Mouse (Mus musculus) monocyte, adult 5-6 weeks (primary cell): Measurements from ENCODE around the gene Serp2. TPM values are rescaled to one million over a fixed set of nuclear protein-coding genes. Genes with fewer than 3 reads are reported as not detected.

Experiments used
- ATAC-seq: fragments of 153-309, 156-312 bp; replicated peaks from 2 replicates; pipeline ENCODE4 v1.8.0; 2017; ENCODE audit warnings: mild to moderate bottlenecking; ENCODE audit not compliant: low TSS enrichment, insufficient number of reproducible peaks, severe bottlenecking, poor library complexity, low FRiP score
- total RNA-seq: library from RNA; stranded (forward); fragments of 200-1000, 200-491, 200-594 nt; gene quantifications from 3 replicates; pipeline ENCODE4 v1.2.3, GENCODE M21; 2017

The Serp2 gene
- 8.2 TPM in 1 of 3 replicates, not detected in the others for total RNA-seq

DNA sequence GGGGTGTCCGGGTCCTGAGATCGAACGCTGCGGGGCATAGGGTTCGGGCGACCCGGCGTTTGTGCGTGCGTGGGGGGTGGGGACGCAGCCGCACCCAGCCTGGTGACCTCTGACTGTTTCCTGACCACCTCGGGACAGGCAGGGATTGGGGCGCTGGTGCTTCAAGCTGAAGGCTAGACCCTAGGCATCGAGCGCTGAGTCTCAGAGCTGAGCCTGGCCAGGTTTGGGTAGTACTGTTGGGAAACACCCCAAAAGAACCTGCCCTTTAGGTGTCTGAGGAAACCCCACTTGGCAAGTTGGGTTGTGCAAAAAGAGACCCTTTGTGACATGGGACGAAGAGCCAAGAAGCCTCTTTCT is at the start of gene Serp2:
Serp2 (minus strand) TSS at position 38 of the 357 bp plus-strand sequence.
- no peak for ATAC-seq

DNA sequence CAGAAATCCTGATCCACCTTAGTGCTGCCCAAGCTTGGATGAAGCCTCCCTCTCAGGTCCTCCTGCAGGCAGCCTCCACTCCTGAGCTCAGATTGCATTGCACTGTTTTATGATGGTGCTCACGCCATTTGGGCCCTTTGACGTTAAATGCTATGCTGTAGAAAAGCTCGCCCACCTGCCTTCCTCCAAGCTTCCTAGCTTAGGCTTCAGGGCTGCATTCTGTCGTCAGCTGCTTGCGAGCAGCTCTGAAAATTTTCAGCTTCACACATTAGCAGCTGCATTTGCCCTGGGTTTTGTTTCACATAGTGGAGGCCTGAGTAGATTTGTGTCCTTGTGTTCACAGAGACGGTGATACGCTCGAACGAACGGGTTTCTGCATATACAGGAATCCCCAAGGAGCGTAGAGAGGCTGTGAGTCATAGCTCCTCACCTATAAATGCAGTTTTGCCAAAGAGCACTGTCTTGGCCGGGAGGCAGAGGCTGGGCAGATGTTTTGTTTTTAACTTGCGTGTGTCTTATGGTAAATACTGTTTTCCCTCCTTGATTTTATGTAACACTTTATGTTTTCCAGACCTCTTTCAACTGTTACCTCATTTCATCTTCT is 49.3 kb upstream of the Serp2 start:
- ATAC-seq: no peak

DNA sequence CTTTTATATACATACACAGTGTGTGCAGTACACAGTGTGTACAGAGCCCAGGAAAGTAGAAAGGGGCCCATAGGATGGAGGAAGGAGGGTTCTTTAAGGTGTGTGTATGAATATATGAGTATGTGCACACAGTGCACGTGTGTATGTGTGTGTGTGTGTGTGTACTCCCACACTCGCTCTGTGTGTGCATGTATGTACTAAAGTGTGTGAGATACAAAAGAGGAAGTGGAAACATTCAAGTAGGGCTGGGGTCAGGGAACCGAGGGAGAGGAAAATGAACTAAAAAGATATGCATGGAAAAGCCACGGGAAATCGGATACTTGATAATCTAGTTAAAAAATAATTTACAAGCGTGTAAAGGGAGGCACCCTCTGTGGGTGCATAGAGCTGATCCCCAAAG is 47.3 kb upstream of the Serp2 start:
- ATAC-seq: no peak

DNA sequence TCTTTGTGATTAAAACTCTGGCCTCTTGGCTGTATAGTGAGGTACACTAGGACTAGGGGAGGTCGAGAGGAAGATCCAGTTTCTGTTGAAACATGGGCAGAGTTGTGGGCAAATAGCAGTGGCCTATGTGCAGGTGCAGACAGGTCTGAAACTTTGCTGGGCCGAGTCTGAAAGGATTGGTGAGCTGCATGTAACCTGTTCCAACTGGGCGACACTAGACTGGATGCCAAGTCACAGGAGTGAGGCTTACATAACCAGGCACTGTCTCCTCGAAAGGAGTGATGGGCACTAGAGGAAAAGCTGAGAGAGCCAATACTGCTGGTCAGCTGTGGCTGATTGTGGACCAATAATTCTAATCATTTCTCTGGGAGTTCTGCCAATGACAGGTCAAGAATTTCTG is 45.0 kb upstream of the Serp2 start:
- ATAC-seq: no peak

DNA sequence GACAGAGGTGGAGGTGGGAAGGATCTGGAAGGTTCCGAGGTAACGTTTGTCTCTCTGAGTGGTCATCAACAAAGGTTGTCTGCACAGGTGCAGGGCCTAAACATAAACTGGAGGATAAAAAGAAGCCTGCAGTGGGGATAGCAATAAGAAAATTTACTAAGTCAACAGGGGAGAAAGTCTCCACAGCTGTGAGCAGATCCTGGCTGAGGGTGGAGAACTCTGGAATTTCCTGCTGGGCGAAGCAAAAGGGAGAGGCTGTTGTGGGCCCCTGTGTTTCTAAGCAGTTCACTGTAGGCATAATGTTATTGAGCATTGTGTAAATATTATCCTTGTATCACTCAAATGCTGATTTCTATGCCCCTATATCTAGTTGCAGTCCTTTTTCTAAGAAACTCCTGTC is 43.7 kb upstream of the Serp2 start:
- no peak for ATAC-seq

DNA sequence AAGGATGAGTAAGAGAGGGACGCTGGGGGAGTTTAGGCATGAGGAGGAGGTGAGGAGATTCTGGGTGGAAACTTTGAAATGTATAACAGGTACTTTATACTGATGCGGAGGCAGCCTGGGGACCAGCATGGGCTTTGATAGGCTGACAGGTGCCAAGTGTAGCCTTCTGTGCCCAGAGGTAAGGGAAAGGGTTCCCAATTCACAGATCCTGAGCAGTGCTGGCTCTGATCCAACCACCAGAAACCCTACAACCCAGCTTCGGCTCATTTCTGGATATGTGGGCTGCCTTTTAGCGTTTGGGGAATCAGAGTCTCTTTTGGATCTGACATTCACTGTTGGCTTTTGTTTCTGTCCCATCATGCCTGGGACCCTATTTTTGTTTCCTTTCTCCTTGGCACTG is 43.0 kb upstream of the Serp2 start:
- ATAC-seq: no peak

DNA sequence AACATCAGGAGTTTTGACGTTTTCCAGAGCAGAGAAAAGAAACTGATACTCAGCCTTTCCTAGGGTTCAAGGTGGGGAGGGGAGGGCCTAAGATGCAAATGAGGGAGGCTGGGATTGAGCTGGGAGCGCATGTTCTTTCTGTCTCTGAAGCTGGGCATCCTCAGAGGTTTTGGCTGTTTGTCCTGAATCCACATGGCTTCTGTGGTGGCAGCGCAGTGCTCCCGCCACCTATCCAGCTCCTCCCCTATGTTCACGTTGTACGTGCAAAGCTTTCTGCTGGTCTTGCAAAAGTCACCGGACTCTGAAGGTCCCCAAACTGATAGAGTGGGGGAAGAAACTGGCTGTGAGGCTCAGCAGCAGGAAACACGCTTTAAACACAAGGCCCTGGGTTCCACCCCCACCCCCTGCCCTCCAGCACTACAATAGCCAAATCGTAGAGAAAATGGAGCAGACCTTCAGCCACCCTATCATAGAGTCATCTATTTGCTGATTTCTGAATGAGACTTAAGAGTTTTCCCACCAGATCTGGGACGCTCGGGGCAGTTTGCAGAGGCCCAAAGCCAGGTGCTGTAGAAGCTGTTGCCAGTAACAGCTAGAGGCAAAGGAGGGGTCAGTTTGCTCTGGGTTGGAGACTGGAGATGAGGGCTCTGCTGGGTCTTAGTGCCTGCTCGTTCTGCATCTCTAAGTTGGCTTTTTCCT is 42.0 kb upstream of the Serp2 start:
- ATAC-seq: no peak

DNA sequence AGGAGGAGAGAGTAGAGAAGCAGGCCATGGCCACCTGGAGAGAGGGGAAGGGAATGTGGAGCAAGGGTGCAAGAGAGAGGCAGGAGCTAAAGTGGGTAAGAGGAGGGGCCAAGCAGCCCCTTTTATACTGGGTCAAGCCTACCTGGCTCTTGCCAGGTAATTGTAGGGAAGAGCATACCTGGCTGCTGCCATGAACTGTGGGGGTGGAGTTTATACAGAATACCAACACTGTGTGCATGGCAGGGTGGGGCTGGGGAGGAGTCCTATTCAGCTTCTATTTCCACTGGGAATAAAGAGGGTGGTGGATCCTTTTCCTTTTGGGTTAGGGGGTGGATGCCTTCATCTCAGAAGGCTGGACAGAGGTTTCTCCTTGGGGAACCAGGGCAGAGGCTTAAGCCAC is 41.1 kb upstream of the Serp2 start:
- no peak for ATAC-seq

DNA sequence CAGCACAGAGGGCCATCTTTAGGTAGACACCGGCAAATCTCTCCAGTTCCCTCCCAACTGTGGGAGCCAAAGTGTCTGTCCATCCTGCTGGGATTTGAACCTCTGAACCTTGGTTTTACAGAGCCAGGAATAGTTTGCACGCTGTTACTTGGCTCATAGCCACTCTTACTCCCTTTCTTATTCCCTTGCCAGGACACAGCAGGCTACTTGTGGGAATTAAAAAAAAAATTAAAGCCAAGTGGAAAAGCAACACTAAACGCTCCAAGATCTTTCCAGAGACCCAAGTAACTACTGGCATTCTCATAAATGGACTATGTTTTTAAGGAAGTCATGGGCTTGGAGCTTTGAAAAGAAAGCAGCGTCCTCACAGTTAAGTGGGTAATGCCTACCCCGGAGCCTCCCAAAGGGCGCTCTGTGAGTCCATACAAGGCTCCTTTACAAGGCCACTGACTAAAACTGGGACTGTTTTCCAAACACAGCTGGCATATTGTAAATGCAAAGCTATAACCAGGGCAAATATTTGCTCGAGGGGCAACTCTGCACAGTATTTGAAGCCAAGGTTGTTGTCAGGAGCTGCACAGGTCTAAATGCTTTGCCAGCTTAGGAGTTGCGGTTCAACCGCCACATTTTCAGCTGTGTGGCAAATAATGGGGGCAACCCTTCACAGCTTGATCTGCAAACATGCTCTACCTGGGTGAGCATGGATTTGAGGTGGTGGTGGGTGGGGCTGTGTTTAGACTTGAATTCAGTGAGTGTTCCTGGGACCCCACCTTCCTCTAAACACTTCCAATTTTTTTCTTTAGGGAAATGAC is 38.6 kb upstream of the Serp2 start:
- ATAC-seq: no peak

DNA sequence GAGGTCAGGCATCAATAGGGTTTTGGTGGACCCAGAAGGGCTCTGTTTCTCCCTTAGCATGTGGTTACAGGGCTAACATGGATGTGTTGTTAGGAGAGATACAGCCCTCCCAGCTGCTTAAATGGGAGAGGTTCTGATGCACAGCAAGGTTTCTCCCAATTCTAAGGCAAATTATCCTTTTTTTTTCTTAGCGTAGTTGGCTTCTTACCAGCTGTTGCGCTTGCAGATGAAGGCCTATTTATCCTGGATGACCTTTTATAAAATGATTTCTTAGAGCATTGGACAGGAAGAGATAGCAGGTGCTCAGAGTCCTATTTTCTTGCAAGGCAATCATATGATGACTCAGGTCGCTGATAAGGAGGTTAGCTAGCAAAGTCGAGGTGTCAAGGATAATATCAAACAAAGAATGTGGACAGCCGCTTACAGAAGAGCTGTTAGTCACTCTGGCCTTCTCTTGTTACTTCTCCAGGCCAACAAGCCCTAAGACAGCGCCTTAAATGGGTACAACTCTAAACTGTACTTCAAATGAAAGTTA is 37.7 kb upstream of the Serp2 start:
- no peak for ATAC-seq

DNA sequence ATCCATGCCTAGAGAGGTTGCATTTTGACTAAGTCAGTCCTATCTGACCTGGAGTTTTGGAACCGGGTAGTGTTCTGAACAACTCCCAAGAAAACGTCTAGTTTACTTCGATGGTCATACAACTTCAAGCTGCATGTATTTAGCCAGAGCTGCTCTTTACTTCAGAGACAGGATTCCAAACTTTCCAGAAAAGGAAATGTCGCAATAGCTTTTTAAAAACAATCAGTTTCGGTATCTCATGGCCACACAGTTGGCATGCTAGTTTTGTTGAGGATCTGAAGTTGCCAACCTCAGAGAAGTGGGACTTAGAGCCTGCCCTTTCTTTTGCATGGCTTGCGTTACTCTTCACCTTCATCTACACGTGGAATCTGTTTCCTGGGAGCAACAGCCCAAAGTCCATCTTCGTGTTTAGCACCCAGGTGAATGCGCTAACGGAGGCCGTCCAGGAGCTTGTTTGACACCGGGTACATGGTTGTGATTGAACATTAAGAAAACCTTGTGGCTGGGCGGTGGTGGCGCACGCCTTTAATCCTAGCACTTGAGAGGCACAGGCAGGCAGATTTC is 37.0 kb upstream of the Serp2 start:
- no peak for ATAC-seq

DNA sequence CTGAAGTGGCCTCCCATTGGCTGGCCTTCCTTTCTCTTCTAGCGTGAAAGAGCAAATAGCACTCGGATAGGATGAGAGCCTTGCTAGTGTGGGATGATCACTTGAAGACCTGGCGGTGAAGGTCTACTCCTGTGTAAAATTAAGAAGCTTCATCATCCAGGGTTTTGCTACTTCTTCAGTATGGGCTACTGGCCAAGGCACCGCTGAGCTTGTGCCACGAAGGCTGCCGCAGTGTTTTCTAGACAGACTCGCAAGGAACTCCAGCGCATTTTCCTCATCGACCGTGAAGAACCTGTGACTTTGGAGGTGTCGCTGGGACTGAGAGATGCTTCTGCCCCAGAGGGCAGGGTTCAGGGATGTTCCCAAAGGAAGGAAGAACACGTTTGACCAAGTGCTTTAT is 36.0 kb upstream of the Serp2 start:
- no peak for ATAC-seq

DNA sequence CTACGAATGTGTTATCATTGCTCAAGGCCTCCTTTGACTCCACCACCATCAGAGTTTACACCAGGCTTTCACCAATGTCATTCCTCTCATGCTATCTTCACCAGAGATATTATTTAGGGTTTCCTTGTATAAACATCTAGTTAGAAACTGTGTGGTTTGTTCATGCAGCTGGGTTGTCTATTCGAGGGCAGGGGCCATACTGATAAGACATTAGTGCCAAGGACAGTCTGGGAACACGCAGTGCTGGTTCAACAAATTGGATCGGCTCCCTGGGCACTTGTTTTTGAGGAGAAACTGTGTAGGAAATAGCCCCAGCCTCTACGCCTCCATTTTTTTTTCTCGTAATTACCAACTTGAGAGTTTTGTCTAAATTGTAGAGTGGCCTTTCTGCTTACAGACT is 35.4 kb upstream of the Serp2 start:
- ATAC-seq: no peak

DNA sequence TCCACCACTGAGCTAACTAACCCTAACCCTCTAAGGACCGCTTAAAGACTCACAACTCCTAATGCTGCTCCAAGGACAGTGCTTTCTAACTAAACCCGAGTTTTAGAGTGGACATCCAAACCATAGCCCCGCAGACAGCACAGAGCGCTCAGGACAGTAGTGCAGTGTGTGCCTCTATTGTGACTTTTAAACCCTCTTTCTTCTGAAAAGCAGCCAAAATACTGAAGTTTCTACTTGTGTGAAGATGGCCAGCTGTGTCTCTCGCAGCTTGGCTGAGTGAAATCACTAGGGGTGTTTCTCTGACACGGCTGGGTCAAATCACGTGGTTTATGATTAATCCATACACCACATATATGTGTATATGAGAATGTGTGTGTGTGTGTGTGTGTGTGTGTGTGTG is 33.4 kb upstream of the Serp2 start:
- no peak for ATAC-seq

DNA sequence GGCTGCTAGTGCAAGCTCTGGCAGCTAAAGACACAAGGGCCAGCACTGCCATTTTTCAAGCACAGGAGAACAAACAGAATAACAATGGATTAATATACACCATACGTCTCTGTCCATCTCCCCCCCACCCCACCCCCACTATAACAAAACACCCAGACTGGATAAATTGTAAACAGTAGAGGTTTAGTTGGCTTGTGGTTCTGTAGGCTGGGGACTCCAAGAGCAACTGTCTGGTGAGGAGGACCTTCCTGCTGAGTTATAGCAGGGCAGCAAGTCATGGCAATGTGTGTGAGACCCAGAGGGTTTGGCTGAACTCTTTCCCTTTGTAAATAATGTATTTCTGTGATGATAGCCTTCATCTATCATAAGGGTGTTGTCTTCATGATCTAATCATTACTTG is 33.0 kb upstream of the Serp2 start:
- no peak for ATAC-seq

DNA sequence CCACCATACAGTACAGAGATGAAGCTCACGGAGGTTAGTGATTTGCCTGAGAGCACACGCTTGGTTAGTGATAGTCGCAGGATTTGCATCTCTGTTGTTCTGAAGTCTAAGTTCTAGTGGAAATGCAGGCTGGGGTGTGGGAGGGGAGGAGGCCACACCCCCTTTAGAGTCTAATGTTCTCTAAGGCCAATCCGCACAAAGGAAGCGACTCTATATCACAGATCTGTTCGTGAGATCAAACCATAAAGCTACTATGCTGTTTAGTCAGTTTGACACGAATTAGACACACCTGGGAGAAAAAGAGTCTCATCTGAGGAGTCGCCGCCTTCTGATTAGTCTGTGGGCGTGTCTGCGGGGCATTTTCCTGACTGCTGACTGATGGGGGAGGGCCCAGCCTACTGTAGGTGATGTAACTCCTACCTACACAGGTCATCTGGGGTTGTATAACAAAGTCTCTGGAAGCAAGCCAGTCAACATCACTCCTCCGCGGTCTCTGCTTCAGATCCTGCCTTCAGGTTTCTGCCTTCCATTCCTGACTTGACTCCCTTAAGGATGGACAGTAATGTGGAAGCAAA is 29.2 kb upstream of the Serp2 start:
- no peak for ATAC-seq

DNA sequence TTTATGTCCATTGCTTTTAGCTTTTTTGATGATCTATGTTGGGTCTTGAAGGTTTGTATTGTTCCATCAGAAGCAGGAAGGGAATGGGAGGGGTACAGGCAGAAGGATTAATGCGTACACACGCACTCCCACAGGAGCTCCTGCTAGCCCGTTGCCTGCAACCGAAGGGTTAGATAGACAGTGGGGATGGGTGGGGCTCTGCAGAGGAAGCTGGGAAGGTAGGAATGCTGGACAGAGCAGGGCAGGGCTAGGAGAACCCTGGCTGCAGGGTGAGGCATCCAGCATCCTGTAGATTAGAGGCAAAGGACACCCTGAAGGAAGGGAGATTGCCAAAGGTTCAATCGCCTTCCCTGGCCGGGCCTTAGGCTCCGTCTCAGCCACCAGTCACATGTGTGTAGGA is 27.3 kb upstream of the Serp2 start:
- ATAC-seq: no peak

DNA sequence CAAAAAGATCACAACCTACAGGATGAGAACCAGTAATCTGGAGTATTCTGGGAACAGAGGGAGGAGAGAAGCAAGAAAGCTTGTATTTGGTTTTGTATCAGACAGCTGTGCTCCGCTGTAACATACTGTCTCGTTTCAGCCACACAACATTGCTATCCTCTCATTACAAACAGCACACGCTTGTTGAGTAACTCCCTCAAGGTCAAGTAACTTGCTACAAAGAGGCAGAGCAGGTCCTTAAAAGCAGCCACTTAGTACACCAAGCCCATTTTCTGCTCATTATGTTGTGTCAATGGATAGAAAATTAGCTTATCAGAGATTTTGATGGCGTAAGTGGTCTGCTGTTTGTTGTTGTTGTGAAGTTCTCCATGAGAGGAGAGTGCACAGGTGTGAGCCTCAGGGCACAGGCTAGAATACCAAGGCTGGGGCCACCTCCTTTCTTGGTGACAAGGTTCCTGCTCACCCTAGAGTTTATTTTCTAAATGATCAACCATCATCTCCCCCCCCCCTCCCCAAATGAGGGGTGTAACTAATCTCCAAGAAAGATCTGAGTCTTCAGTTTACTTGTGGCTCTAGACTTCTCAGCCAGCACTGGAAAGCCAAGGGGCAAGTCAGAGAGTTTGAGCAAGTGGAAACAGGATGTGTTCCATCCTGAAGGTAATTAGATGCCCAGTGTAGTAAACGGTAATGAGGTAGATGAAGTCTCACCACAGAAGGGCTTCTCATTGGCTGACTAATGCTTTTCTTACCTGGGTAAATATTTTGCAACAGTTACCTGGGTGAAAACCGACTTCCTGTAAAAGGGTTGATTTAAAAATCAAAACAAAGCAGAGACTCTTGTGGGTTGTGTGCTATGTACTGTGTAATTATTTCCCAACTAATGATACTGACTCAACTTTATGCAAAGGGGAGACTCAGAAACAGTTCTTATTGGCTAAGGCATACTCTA is 25.6 kb upstream of the Serp2 start:
- ATAC-seq: no peak
